Mouse (Mus musculus) heart, adult 18-20 months (tissue): Measurements from ENCODE around the gene Dand5. TPM values are rescaled to one million over a fixed set of nuclear protein-coding genes. Genes with fewer than 3 reads are reported as not detected.
A peak's percentile ranks its signal among the peaks of the same experiment; 100 is the strongest.

Source experiments
- DNase-seq, 2 experiments: peaks; one replicate each; pipeline ENCODE4 v3.0.0; 2021 to 2022; ENCODE audit warnings: mixed read lengths in 1 of 2
- total RNA-seq, 2 experiments: library from RNA; stranded (reverse); gene quantifications; 2 replicates each; pipeline ENCODE4 v1.2.3; 2021

Gene Dand5
- total RNA-seq, 2 experiments from 2014 or later, result 10.0 to 13.2 TPM

DNA sequence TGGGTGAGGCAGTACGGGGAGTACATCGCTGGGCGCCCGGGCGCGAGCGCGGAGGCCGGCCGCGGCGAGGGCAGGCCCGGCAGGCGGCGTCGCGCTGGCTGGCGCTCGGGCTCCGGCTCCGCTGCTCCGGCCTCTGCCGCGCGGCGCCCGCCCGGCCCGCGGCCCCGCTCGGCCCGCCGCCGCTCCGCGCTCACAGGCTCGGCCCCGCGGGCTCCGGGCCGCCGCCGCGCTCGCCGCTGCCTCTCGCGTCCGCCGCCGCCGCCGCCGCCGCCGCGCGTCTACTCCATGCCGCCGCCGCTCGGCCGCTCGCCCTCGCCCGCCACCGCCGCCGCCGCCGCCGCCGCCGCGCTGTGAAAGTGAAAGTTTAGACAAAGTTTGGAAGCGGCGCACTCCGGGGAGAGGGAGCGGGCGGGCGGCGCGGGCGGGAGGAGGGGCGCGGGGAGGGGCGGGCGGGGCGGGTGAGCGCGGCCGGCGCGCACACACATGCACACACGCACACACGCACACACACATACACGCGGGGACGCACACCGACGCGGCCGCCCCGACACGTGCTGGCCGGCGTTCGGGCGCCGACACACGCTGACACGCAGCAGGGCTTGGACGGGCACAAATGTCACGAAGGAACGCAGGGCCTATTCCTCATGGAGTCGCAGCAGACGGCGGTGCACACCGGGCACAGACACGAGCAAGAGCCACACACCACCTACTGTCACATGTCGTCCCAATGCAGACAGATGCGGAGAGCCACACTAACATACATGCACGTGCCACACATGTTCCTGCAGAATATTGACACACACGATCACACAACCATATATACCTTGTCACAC, 22.4 kb downstream of the Dand5 start, which contains the start of gene Nfix:
TSS of gene Nfix (minus strand) at position 346 of the 833 bp plus-strand sequence.
- DNase-seq, result peak; percentile 82 to 85

DNA sequence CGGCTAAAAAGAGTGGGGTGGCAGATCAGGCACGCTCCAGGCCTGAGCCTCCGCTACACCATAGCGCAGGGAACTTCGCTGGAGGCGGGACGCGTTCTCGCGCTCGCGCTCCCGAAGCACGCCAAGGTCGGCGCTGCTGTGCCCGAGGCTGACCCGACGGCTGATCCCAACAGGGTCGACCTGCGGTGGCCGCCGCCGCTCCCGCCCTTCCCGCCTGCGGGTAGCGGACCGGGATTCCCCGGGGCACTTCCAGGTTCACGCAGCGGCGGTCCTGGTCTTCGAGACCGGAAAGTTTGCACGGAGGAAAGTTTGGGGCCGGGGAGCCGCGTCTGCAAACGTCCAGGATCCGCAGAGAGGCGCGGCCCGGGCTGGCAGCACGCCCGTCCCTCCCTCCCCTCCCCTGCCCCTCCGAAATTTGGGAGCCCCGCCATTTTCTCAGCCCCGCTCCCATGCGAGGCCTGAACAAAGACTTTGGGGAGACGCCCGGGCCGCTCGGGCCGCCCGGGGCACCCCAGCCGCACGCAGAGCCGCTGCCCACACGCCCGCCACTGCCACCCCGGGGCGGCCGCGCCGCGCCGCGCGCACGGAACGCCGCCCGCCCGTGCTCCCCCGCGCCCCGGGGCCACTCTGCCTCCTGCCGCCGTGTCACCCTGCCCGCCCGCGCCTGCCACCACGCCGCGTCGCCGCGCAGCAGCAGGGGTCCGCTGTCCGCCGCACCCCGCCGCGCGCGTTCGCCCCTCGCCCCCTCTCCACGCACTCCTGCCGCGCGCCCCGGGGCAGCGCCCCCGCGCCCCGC, 23.3 kb downstream of the Dand5 start:
- peak; percentile 73 to 80 for DNase-seq

DNA sequence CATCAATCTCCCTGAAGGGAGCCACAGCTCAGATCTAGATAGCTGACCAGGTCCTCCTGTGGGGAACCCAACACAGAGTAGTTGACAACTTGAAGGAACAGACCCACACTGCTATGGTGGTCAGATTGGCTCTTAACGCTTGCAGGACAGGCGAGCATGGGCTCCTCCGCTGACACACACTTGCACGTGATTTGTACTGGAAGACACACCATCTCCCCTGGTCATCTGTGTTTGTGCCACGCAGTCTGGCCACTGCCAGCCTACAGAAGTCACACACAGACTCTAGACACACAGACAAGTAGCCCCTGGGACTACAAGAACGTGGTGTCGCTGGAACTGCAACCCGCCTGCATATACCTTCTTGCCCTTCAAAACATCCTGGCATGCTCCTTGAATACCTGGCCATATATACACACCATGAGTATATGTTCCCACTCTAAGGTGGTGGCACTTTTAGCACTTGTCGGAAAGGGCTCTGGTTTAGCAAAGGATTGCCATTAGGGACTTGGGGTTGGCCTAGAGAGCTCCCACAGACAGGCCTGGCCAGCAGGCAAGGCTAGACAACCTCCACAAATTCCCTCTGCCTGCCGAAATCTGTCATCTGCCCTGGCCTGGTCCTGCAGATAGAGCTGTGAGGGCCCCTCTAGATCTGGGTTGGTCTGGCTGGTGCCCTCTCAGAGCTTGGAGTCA, 24.0 kb downstream of the Dand5 start:
- DNase-seq, result peak in 1 of 2 experiments; percentile 64

DNA sequence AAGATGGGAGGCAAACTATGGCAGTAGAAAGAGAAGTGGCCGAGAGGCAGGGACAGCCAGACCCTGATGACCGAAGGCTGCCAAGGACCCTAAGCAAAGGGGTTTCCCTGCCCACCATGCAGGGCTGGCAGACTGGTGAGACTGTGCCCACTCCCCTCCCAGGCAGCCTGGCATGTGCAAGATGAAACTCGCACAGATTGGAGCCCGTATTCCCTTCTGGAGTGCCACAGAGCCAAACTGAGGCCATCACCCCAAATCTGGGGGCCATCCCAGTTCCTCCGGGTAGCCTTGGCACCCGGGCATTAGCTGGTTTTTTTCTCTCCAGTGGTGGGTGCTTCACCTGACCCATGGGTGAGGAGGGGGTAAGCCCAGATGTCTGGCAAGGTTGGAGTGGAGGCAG, 24.7 kb downstream of the Dand5 start:
- DNase-seq, result peak in 1 of 2 experiments; percentile 23

DNA sequence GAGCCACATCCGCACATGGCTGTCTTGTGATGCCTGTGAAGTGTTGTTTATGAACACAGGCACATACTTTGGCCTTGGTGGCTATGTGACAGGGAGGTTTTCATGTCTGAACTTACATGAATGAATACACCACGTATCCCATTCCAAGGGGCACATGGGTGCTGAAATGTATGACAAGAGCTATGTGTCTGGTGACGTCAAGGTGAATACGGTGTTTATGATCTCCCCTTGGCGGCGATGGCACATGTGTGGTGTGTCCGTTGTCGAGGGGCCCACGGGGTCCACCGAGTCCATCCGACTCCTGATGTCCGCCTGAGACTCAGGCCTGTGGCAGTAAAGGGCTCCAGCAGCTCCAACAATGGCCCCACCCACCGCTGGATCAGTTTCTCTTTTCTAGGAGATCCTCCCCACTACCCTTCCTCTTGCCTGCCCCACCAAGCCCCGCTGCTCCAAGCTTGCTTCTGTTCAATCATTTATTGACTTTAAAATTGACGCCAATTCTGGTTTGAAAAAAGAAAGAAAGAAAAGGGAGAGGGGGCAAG, 25.3 kb downstream of the Dand5 start:
- DNase-seq, result peak; percentile 45 to 54

DNA sequence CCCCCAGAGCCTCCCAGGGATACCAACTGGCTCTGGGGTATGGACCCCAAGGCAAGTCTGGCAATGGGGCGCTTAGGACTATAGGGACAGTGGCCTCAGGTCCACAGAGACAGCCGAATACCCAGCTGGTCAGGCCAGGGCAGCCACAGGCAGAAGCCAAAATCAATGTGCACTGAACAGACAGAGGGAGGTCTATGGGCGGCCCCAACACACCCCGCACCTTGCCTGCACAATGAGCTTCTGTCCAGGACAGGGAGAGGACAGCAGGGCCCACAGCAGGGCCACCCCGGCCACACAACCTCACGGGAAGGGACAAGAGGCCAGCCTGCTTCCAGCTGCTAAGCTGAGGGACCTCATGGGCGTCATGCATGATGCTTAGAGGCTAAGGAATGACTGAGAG, 28.1 kb downstream of the Dand5 start:
- peak; percentile 37 to 53 for DNase-seq

DNA sequence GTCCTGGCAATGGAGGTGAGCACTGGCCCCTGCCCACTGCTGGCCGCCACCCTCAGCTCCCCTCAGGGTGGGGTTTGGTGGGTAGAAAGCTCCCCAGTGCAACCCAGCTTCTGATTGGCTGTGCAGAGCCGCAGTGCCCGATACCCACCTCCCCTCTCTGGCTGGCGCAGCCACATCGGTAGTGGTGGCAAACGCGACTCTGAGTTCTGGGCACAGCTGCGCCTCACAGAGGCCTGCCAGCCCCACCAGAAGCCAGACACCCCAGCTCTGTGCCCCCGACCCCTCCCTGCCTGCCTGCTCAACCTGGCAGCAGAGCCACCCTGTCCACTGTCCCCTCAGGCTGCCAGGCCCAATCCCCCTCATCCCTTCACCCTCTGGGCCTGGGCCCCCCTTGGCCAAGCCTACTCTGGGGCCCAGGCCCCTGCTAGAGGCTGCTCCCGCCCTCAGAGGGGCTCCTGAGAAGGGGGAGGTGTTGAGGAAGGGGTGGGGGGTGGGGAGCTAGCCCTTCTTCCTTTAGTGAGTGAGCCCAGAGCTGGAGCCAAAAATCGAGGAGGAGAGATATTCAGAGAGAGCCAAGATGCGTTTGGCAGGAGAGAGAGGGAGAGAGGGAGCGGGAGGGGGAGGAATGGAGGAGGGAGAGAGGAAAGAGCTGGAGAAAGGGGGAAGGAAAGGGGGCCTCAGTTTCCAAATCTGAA, 28.7 kb downstream of the Dand5 start:
- peak; percentile 74 to 86 for DNase-seq

DNA sequence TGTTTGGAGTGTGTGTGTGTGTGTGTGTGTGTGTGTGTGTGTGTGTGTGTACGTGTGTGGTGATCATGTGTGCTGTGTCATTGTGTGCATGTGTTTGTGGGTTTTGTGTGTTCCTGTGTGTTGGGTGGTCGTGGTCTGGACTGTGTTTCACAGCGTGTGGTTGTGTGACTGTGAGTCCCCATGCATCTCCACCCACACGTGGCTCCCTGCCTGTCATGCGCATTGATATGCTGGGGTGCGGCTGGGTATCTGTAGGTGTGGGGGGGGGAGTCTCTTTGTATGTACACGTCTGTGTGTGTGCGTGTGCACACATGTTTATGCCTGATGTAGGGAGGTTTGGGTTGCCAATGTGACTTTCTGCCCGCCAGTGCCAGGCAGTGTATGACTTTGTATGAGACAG, 29.5 kb downstream of the Dand5 start:
- DNase-seq, result no peak

DNA sequence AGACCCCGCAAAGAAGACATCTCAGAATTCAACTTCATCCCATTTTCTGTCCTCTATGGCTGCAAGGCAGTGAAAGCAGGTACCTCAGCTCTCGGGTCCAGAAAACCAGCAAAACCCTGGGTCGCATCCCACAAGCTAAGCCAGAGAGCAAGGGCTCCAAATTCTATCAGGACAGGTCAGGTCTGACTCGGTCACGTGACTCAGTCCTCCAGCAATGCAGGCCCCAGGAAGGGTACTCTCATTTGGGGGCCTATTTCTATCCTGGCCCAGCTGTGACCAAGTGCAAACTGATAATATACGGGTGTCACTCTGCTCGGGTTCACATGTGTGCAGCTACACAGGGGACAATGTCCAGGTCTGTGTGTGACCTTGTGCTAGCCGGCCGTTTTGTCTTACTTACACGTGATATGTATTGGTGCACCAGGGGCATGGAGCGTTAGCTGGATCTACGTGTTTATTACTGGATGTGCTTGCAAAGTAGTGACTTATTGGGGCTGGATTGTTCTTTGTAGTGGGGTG, 30.1 kb downstream of the Dand5 start:
- DNase-seq, result no peak

DNA sequence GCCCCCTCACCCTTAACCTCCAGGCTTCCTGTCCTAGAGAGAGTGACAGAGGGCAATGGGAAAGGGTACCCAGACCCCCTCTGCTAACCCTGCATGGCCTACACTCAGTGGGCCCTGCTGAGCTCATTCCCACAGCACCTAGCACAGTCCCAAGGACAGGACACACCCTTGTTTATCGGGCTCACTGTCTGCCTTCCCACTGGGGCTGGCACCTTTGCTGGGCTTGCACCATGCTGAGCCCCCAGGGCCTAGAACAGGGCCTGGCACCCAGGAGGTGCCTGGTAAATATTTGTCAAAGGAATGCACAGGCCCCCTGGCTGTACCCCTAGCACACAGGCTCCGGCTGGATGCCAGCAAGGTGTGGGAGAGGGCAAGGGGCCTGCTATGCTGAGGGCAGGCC, 32.1 kb downstream of the Dand5 start:
- DNase-seq, result no peak

DNA sequence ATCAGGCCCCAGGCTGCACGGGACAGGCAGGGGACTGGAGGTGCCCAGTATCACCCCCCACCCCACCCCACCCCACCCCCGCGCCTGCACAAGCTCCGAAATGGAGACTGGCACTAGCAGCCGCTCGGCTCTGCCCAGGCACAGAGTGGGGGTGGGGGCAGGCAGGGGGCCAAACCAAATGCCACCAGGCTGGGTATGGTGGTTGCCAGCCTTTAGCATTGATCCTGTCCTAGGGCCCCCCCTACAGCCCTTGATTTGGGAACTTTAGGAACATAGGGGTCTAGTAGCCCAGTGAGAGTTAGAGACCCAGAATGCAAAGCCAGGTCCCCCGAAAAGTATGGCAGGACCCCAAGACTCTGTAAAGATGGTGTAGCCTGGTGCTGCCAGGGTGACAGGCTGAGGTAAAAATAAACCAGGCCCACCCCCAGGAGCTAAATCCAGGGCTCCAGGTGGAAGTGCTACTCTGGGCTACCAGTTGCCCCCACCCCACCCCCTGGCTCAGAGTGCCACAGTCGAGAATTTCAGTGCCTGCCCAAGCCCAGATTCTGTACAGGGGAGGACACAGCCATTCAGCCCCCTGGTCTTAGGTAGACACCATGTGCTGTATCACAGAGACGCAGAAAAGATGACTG, 32.7 kb downstream of the Dand5 start:
- peak; percentile 69 to 77 for DNase-seq

DNA sequence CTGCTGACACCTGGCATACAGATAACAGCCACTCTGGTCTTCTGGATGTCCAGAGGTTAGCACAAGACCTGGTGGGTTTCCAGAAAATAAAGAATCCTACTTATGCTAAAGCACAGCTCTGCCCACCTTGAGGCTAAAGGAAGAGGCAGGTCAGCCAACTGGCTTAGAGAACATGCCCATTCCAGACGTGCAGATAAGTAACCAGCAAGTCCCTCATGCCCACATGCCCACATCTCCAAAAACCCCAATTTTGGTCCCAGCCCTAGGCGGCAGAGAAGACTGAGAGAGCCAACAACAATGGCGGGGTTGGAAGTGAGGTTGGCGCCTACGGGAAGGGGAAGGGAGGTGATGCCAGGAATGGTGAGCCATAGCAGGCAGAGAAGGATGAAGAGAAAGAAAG, 33.3 kb downstream of the Dand5 start:
- DNase-seq, result no peak

DNA sequence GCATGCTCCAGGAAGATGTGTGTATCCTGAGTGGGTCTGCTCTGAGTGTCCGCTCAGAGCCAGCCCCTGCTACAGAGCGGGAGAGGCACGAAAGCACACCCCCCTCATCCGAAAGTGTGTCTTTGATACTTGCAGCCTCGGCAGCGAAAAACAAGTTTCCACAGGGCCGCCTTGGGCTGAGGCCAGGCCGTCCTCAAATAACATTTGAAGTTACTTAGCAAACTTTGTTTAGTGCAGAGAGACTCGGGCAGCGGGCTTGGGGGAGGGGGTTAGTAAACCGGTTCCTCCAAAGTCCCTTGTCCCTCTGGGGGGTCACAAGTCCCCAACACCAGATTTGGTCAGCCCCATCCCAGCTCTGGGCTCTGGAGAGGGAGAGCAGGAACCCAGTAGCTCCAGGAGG, 33.7 kb downstream of the Dand5 start:
- DNase-seq, result peak; percentile 83 to 89

DNA sequence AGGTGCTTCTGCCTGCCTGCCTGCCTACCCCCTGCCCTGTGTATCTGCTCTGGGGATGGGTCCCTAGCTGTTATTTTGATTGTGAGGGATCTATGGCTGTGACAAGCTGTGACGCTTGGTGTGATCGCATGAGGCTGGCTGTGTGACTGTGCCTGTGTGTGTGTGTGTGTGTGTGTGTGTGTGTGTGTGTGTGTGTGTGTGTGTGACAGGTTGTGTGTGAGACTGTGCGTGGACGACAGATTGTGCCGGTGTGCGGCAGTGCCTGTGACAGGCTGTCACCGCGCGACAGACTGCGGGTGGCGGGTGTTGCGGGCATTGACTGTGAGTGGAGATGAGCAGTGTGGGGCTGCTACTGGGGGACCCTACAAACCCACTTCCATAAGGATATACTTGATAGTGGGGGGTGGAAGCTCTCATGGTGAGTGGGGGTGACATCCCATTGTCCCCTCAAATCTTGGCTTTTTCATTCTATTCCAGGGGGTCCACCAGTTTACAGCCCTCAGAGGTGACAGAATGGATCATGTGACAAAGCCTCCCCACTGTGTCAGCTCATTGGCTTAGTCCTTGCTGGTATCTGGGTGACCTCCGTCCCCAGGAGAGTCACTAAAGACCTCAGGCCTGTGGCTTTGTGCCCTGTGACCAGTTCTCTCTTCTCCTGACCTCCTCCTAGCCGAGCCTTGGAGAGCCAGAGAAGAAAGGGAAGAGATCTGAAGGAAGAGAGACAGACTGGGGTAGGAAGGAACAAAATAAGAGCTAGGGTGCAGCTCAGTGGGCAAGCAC, 34.9 kb downstream of the Dand5 start:
- DNase-seq, result no peak

DNA sequence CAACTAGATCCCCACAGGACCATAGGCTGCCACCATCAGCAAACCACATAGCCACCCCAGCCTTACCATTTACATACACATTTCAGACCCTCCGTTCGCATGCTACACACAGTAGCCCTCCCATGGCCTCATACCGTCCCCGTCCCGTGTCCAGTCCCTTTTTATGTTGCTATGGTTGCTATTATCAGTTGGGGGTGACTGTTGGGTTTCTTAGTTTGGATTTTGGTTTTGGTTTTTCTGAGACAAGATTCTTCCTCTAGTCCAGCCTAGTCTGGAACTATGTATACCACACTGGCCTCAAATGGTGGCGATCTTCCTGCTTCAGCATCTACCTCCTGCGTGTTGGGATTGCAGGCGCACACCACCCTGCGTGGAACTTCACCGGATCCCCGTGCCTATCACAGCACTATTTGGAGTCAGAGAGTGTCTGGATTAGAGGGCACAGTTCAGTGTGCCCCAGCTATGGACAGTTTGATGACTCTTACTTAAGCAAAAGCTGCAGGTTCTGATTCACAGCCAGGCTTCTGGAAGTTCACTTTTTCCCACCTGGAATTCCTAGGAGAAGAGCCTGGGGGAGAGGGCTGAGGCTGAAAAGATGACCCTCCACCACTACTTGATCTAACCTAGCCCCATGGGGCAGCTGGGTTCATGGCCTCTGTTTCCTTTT, 35.7 kb downstream of the Dand5 start:
- DNase-seq, result no peak

DNA sequence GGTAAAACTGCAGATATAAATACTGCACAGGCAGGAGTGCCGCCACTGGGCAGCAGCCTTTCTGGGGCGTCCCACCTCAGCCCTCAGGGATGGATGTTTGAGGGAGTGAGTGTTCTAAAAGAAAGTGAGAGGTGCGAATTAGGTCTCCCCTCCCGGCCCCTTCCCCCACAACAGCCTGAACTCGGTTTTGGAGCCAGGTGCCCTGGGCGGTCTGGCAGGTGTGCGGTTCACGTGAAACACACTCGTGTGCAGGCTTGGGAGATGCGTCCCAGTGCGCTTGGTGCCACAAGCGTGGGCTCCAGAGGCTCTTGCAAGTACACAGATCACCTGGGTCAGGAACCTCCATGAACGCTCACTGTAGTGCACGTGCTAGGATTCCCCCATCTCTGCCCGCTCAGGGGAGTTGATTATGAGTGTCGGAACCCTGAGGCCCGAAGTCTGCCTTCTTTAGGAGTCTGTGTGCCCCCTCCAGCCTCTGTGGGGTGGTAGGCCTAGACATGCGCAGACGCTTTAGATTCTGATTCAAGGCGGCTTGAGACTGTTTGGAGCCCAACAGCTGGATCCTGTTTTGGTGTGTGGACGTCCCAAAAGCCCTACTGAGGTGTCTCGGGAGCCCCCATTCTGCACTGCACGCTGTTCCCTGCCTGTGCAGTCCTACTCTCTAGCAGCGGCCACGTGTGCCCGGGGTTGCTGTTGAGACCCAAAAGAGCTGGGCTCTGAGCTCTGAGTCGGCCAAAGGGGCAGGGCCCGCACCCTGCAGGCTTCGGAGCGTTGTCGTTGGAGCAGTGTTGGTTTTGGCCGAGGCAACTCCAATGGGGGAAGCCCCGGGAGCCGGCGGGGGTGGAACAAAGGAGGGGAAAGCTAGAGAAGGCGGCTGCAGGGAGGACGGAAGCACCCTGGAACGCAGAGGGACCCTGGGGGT, 36.6 kb downstream of the Dand5 start:
- DNase-seq, result peak; percentile 84 to 90

DNA sequence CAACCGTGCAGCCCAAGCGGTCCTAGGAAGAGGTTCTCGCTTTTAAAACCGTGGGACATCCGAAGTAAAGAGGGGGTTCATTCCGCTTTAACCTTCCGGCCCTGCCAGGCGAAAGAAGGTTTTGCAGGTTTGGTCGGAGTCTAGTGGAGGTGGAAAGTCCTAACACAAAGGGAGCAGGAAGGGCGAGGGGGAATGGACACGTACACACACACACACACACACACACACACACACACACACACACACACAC, 37.2 kb downstream of the Dand5 start:
- DNase-seq, result no peak

DNA sequence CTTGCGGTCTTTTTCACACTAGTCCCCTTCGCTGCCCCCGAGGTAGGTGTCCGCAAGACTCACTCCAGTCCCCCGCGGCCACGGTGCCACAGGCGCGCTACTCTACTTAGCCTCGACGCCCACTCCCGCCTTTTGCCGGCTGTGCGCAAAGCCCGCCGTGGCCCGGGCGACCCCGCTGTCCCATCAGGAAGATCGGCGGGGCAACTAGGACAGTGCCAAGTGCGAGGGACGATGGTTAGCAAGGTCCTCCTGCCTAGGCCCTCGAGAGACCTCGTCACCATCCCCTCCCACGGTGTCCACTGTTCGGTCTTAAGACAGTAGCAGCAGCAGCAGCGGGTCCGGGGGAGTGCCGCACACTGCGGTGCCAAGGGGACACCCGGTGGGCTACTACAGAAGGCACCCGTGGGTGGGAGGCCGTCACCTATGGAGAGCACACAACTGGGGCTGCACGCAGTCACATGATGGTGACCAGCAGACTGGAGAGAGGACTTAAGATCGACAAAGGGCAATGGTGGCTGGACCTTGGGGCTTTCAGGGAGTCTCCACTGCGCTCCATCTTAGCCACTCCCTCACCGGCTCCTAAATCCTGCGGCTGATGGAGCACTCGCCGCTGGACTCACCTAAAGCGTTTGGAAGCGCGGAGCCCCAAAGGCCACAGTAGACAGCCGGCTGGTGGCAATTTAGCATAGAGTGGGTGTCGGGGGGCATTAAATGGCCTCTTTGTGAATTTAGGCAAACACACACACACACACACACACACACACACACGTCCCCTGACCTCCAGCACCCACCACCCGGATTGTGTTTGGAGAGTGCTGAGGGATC, 37.7 kb downstream of the Dand5 start:
- DNase-seq, result peak in 1 of 2 experiments; percentile 50
